Mouse (Mus musculus) CH12.LX (cell line): ENCODE data around the gene Iqcc. TPM values are rescaled to one million over a fixed set of nuclear protein-coding genes. Genes with fewer than 3 reads are reported as not detected.

ENCODE experiments used
- DNase-seq: peaks from one replicate; pipeline ENCODE4 v3.0.0-alpha.2; 2013; ENCODE audit errors: extremely low read depth
- H3K27ac ChIP-seq: 2 replicates; pipeline ENCODE4 v1.5.1; 2012; ENCODE audit warnings: low read depth, mild to moderate bottlenecking, control low read depth, moderate library complexity; ENCODE audit not compliant: insufficient read depth
- H3K27me3 ChIP-seq: replicated peaks from 2 replicates; pipeline ENCODE3; 2012; ENCODE audit warnings: inconsistent platforms
- H3K36me3 ChIP-seq, 2 experiments: replicated peaks in 1 of 2; 2 replicates each; pipeline versions ENCODE3 to v1.6.1; 2012; ENCODE audit warnings: inconsistent platforms in 1 of 2, low read length in 1 of 2, mild to moderate bottlenecking in 1 of 2, mixed read lengths in 1 of 2, moderate library complexity in 1 of 2; ENCODE audit not compliant: control insufficient read depth in 1 of 2, insufficient read depth in 1 of 2
- H3K4me1 ChIP-seq, 2 experiments: 2 replicates each; pipeline ENCODE4 v1.6.1; 2012; ENCODE audit warnings: inconsistent platforms in 1 of 2, moderate library complexity in 1 of 2; ENCODE audit not compliant: insufficient read depth in 2 of 2, control insufficient read depth in 1 of 2
- H3K4me2 ChIP-seq: 2 replicates; pipeline ENCODE4 v1.6.1; 2012; ENCODE audit warnings: low read depth, mild to moderate bottlenecking, control low read depth; ENCODE audit not compliant: poor library complexity, insufficient read depth, severe bottlenecking
- H3K4me3 ChIP-seq, 3 experiments: fragments of 150-350 bp in 1 of 3; sonication (generic) in 1 of 3; replicated peaks in 1 of 3; 2 replicates each; pipeline versions ENCODE3 to v1.5.1; 2011 to 2012; ENCODE audit warnings: low read depth in 2 of 3, low read length in 2 of 3, mild to moderate bottlenecking in 2 of 3, moderate library complexity in 2 of 3, control low read depth in 1 of 3, improper control_type of control experiment in 1 of 3, inconsistent platforms in 1 of 3, mixed read lengths in 1 of 3; ENCODE audit not compliant: poor library complexity in 1 of 3
- H3K79me2 ChIP-seq: replicated peaks from 2 replicates; pipeline ENCODE4 v1.6.1; 2012; ENCODE audit warnings: mild to moderate bottlenecking, moderate library complexity; ENCODE audit not compliant: control insufficient read depth, poor library complexity, insufficient read depth, severe bottlenecking; ENCODE audit errors: extremely low read depth
- H3K9ac ChIP-seq: 2 replicates; pipeline ENCODE4 v1.6.1; 2012; ENCODE audit warnings: low read depth, mild to moderate bottlenecking, control low read depth, moderate library complexity; ENCODE audit not compliant: insufficient read depth
- H3K9me3 ChIP-seq: replicated peaks from 2 replicates; pipeline ENCODE3; 2012; ENCODE audit warnings: low read length, inconsistent platforms, mixed read lengths
- CHD2 ChIP-seq: IDR thresholded peaks from 2 replicates; pipeline ENCODE4 v1.6.1; 2011; ENCODE audit warnings: low read length, improper control_type of control experiment
- E2F4 ChIP-seq: IDR thresholded peaks from 2 replicates; pipeline ENCODE4 v1.6.1; 2011; ENCODE audit warnings: low read depth, low read length, improper control_type of control experiment; ENCODE audit not compliant: insufficient replicate concordance
- EP300 ChIP-seq: IDR thresholded peaks from 2 replicates; pipeline ENCODE4 v1.6.1; 2011; ENCODE audit warnings: low read length, improper control_type of control experiment
- HCFC1 ChIP-seq: IDR thresholded peaks from 2 replicates; pipeline ENCODE4 v1.6.1; 2012; ENCODE audit warnings: low read depth, mild to moderate bottlenecking, inconsistent platforms, low read length, improper control_type of control experiment
- IRF4 ChIP-seq: IDR thresholded peaks from 2 replicates; pipeline ENCODE4 v1.6.1; 2014; ENCODE audit warnings: low read depth, mild to moderate bottlenecking, inconsistent platforms, low read length, improper control_type of control experiment
- JUN ChIP-seq: IDR thresholded peaks from 2 replicates; pipeline ENCODE4 v1.6.1; 2011; ENCODE audit warnings: low read depth, mild to moderate bottlenecking, low read length, improper control_type of control experiment, moderate library complexity; ENCODE audit not compliant: insufficient read depth
- JUND ChIP-seq: conservative IDR thresholded peaks from 2 replicates; pipeline ENCODE4 v1.6.1; 2011; ENCODE audit warnings: low read depth, low read length, improper control_type of control experiment
- MAFK ChIP-seq: IDR thresholded peaks from 2 replicates; pipeline ENCODE4 v1.6.1; 2011; ENCODE audit warnings: low read length, improper control_type of control experiment; ENCODE audit not compliant: insufficient replicate concordance
- MAZ ChIP-seq: IDR thresholded peaks from 2 replicates; pipeline ENCODE4 v1.6.1; 2012; ENCODE audit warnings: low read depth, mild to moderate bottlenecking, inconsistent platforms, low read length, improper control_type of control experiment, moderate library complexity
- MEF2A ChIP-seq: IDR thresholded peaks from 2 replicates; pipeline ENCODE4 v1.6.1; 2014; ENCODE audit warnings: low read depth, mild to moderate bottlenecking, inconsistent platforms, low read length, improper control_type of control experiment, borderline replicate concordance
- NRF1 ChIP-seq: IDR thresholded peaks from 2 replicates; pipeline ENCODE4 v1.6.1; 2014; ENCODE audit warnings: low read depth, mild to moderate bottlenecking, inconsistent platforms, low read length, improper control_type of control experiment, moderate library complexity
- PAX5 ChIP-seq: IDR thresholded peaks from 2 replicates; pipeline ENCODE4 v1.6.1; 2012; ENCODE audit warnings: low read length, inconsistent platforms, mixed read lengths
- POLR2A ChIP-seq: IDR thresholded peaks from 2 replicates; pipeline ENCODE4 v1.6.1; 2011; ENCODE audit warnings: low read depth, mild to moderate bottlenecking, improper control_type of control experiment, low read length
- POLR2AphosphoS2 ChIP-seq: IDR thresholded peaks from 2 replicates; pipeline ENCODE4 v1.6.1; 2011; ENCODE audit warnings: low read depth, low read length, improper control_type of control experiment
- RAD21 ChIP-seq: IDR thresholded peaks from 2 replicates; pipeline ENCODE4 v1.6.1; 2011; ENCODE audit warnings: low read depth, mild to moderate bottlenecking, low read length, improper control_type of control experiment, moderate library complexity
- RCOR1 ChIP-seq: conservative IDR thresholded peaks from 2 replicates; pipeline ENCODE4 v1.6.1; 2012; ENCODE audit warnings: low read depth, mild to moderate bottlenecking, inconsistent platforms, low read length, improper control_type of control experiment
- UBTF ChIP-seq: IDR thresholded peaks from 2 replicates; pipeline ENCODE4 v1.6.1; 2012; ENCODE audit warnings: low read depth, mild to moderate bottlenecking, inconsistent platforms, low read length, improper control_type of control experiment, moderate library complexity
- ZMIZ1 ChIP-seq: IDR thresholded peaks from 2 replicates; pipeline ENCODE4 v1.6.1; 2012; ENCODE audit warnings: low read depth, mild to moderate bottlenecking, inconsistent platforms, low read length, improper control_type of control experiment
- dilution Hi-C: fragments of 300-500 bp; cut with MboI; formaldehyde crosslinking; loops from 2 replicates; pipeline ENCODE4 v1.14.3; 2020; ENCODE audit warnings: low sequenced_read_pairs; ENCODE audit not compliant: extremely low pct_unique_long_range_greater_than_20kb, extremely low pct_ligation_motif_present
- in situ Hi-C: fragments of 300-500 bp; cut with MboI; formaldehyde crosslinking; loops from 3 replicates; pipeline ENCODE4 v1.14.3; 2019; ENCODE audit warnings: low sequenced_read_pairs, low pct_ligation_motif_present, low pct_unique_long_range_greater_than_20kb, mixed read lengths
- polyA plus RNA-seq: library from polyadenylated mRNA; unstranded; fragments of >175 nt; gene quantifications from 2 replicates; pipeline ENCODE4 v1.2.1, GENCODE M21; 2012; ENCODE audit warnings: low read depth; ENCODE audit not compliant: insufficient read length
- total RNA-seq, 2 experiments: library from RNA; depleted of rRNA; stranded (reverse); fragments of 300-350 nt in 1 of 2; fragments of >200 nt in 1 of 2; gene quantifications; 2 replicates each; pipeline ENCODE4 v1.2.3; 2012 to 2014

Iqcc gene
- total and polyA plus RNA-seq, 3 experiments = 13.5 to 27.0 (median 18.4) TPM

DNA sequence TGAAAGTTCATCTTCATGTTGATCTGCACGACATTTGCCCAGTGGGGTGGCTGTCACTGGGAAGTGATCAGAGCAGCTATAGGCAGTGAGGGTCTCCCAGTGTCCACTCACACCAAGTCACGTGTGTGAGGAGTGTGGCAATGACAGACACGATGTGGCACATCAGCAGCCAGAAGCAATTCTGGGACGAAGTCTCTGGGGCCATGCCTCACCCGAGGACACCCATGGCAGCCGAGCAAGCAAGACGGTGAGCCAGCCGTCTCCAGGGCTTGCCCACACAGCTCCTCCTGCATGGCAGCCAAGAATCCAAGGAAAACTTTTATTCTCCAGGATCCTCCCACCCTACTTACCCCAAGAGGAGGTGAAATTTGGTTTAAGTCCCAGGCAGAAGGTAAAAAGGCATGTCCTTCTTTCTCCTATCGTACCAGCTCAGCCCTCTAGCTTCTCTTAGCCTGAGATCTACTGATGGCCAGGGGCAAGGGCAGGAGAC is 3.1 kb downstream of the Iqcc start:
- dilution Hi-C loops (no loop called here), in situ Hi-C loops (loop anchor here (25.0 kb wide), 1 partner anchor 254 kb away; no protein-coding TSS in a partner anchor)
- no peak for DNase-seq

DNA sequence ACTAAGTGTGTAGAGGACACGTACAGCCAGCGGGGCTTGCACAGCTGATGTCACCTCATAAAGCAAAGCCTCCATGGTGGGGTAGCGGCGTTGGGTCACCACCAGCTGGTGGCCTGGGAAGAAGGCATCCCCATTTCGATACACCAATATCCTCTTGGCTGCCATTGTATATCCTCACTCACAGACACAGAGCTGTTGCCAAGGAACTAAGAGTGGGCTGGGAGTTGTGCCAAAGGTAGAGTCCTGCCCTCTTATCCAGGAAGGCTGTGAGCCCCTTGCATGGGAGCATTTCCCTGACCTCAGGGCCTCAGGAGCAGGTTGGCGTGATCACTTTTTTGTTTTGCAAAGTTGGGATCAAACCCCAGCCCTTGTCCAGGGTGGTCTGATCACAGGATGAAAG is 4.8 kb downstream of the Iqcc start, which contains the start of gene Dcdc2b:
Gene Dcdc2b, minus strand, starts transcription at position 165 of the 400 bp plus-strand sequence.
- Histone ChIP-seq H3K9me3 (no peaks in the 10 kb centered on the region), H3K4me3 (no peak within 1 kb of the TSS), H3K36me3 (peaks cover 32 to 75% of the 10 kb centered on the region in 2 experiments), H3K27me3 (no peaks in the 10 kb centered on the region), H3K27ac (no peak within 1 kb of the TSS), H3K4me1 (peaks cover 3 to 49% of the 10 kb centered on the region in 2 experiments), H3K9ac (no peak within 1 kb of the TSS), H3K4me2 (no peak within 1 kb of the TSS), H3K79me2 (no peaks in the 10 kb centered on the region)
- in situ Hi-C loops (loop anchor here (25.0 kb wide), 1 partner anchor 252 kb away; no protein-coding TSS in a partner anchor), dilution Hi-C loops (no loop called here)
- no peak for DNase-seq
- TF ChIP-seq POLR2AphosphoS2 = no peak
- TF ChIP-seq EP300 = no peak
- no peak for TF ChIP-seq MAFK
- TF ChIP-seq CHD2 = no peak
- TF ChIP-seq RAD21 = no peak
- TF ChIP-seq E2F4 = no peak
- TF ChIP-seq ZMIZ1 = no peak

More for the DNA sequence above, 3.1 kb downstream of the Iqcc start:
- H3K36me3 ChIP-seq = peaks cover 19 to 62% of the 10 kb centered on the region in 2 experiments
- TF ChIP-seq POLR2AphosphoS2 (no peak), HCFC1 (no peak), UBTF (no peak), JUN (no peak), MAZ (no peak), MEF2A (no peak), NRF1 (no peak), CHD2 (no peak), RCOR1 (no peak), JUND (no peak), ZMIZ1 (no peak), PAX5 (no peak), POLR2A (no peak), IRF4 (no peak)
- TF ChIP-seq, all 38 proteins: peak for 0
- Histone ChIP-seq H3K9me3 (no peaks in the 10 kb centered on the region), H3K27ac (no peak overlapping the region), H3K4me2 (no peak overlapping the region), H3K27me3 (no peaks in the 10 kb centered on the region), H3K79me2 (no peaks in the 10 kb centered on the region), H3K4me1 (peaks cover 3 to 46% of the 10 kb centered on the region in 2 experiments), H3K4me3 (no peak overlapping the region), H3K9ac (no peak overlapping the region)
